Mouse (Mus musculus): ENCODE results near the gene Zfand6. TPM values are rescaled to one million over a fixed set of nuclear protein-coding genes. Genes with fewer than 3 reads are reported as not detected.

Gene Zfand6
- polyA plus RNA-seq, 1 experiment from 2014 or later = 180 TPM

Other genes starting within 250 kb of the Zfand6 start
- 0.07 TPM in 2 replicates for gene Gm2115, start 161.0 kb downstream of the Zfand6 start, polyA plus RNA-seq (2014; fragmentation: Nextera tagmentation; extraction: Ambion mirVana)
- 2.7 and 3.8 TPM in 2 replicates for gene Fah, start 83.2 kb downstream of the Zfand6 start, polyA plus RNA-seq (2014; fragmentation: Nextera tagmentation; extraction: Ambion mirVana)
- gene Olfr291, start 163.6 kb upstream of the Zfand6 start, polyA plus RNA-seq (2014; fragmentation: Nextera tagmentation; extraction: Ambion mirVana) = not detected in 2 replicates